Mouse (Mus musculus): Measurements from ENCODE around the gene Wdr95. TPM values are rescaled to one million over a fixed set of nuclear protein-coding genes. Genes with fewer than 3 reads are reported as not detected.
A peak's percentile ranks its signal among the peaks of the same experiment; 100 is the strongest.

Wdr95 gene
- total and polyA plus RNA-seq, 3 experiments, result not detected

- H3K4me3 ChIP-seq (ENCODE audit: control insufficient read depth in 1 of 2, insufficient read depth in 1 of 2, low read depth in 2 of 2, low read length in 2 of 2), result peak overlapping the region; percentile 86 to 96
- peaks cover 43% of the 10 kb centered on the region for H3K79me2 ChIP-seq (ENCODE audit: control insufficient read depth, insufficient read depth, low read length, poor library complexity)
- H3K27me3 ChIP-seq (ENCODE audit: control insufficient read depth in 1 of 2, insufficient read depth in 2 of 2, low read length in 2 of 2), result no peaks in the 10 kb centered on the region
- H3K36me3 ChIP-seq (ENCODE audit: control insufficient read depth in 1 of 2, insufficient read depth in 2 of 2, low read length in 2 of 2), result peaks cover 27 to 34% of the 10 kb centered on the region in 2 experiments
- peaks cover 6 to 11% of the 10 kb centered on the region in 2 experiments; a peak in 3 of 4 replicates for H3K4me1 ChIP-seq (ENCODE audit: control insufficient read depth in 1 of 2, insufficient read depth in 2 of 2, low read length in 2 of 2)
- H3K27ac ChIP-seq (ENCODE audit: control insufficient read depth, low read depth, low read length), result peak overlapping the region; percentile 71
- DNase-seq (ENCODE audit: low read depth, low spot score), result peak; percentile 75
- TF ChIP-seq SIN3A (IDR thresholded peaks at IDR 0.05; ENCODE audit: low read length) (no peak), TBP (IDR thresholded peaks at IDR 0.05; ENCODE audit: low read depth, low read length) (peak; percentile 44; the same call in 1 of the 2 replicates), TAL1 (IDR thresholded peaks at IDR 0.05; ENCODE audit: low read length) (no peak)
- no peaks in the 10 kb centered on the region for H3K9me3 ChIP-seq (replicated peaks; ENCODE audit: insufficient read depth, low read length)
- peak overlapping the region; percentile 86 for H3K9ac ChIP-seq (ENCODE audit: control insufficient read depth, low read depth, low read length, poor library complexity, severe bottlenecking)
These were observed 107.1 kb downstream of the Wdr95 start for GRCm38 (mm10) chr5:149635556-149635955.

- Histone ChIP-seq H3K27me3 (ENCODE audit: control insufficient read depth in 1 of 2, insufficient read depth in 2 of 2, low read length in 2 of 2) (no peaks in the 10 kb centered on the region), H3K4me1 (ENCODE audit: control insufficient read depth in 1 of 2, insufficient read depth in 2 of 2, low read length in 2 of 2) (peaks cover 6 to 11% of the 10 kb centered on the region in 2 experiments; a peak in 3 of 4 replicates), H3K9me3 (replicated peaks; ENCODE audit: insufficient read depth, low read length) (no peaks in the 10 kb centered on the region), H3K4me3 (ENCODE audit: control insufficient read depth in 1 of 2, insufficient read depth in 1 of 2, low read depth in 2 of 2, low read length in 2 of 2) (peak within 1 kb of the TSS; percentile 92 to 96), H3K27ac (ENCODE audit: control insufficient read depth, low read depth, low read length) (peak within 1 kb of the TSS; percentile 90), H3K79me2 (ENCODE audit: control insufficient read depth, insufficient read depth, low read length, poor library complexity) (peaks cover 43% of the 10 kb centered on the region), H3K9ac (ENCODE audit: control insufficient read depth, low read depth, low read length, poor library complexity, severe bottlenecking) (peak within 1 kb of the TSS; percentile 86), H3K36me3 (ENCODE audit: control insufficient read depth in 1 of 2, insufficient read depth in 2 of 2, low read length in 2 of 2) (peaks cover 27 to 28% of the 10 kb centered on the region in 2 experiments)
- DNase-seq (ENCODE audit: low read depth, low spot score), result peak; percentile 100
- TF ChIP-seq ZNF384 (IDR thresholded peaks at IDR 0.05; ENCODE audit: low read depth, low read length), result no peak
- no peak for TF ChIP-seq SMC3 (IDR thresholded peaks at IDR 0.05; ENCODE audit: low read depth, low read length)
- TF ChIP-seq USF2 (IDR thresholded peaks at IDR 0.05; ENCODE audit: borderline replicate concordance in 1 of 2, insufficient read depth in 1 of 2, low read depth in 1 of 2, low read length in 2 of 2), result no peak
- TF ChIP-seq ZMIZ1 (IDR thresholded peaks at IDR 0.05; ENCODE audit: low read depth, low read length), result no peak
- TF ChIP-seq MAX (IDR thresholded peaks at IDR 0.05; ENCODE audit: low read length), result no peak
- TF ChIP-seq TCF12 (IDR thresholded peaks at IDR 0.05; ENCODE audit: low read depth, low read length), result no peak
- peak; percentile 97 for TF ChIP-seq TBP (IDR thresholded peaks at IDR 0.05; ENCODE audit: low read depth, low read length)
- TF ChIP-seq NELFE (IDR thresholded peaks at IDR 0.05; ENCODE audit: low read depth, low read length), result no peak
- no peak for TF ChIP-seq KAT2A (conservative IDR thresholded peaks at IDR 0.05; ENCODE audit: low read depth, low read length)
- TF ChIP-seq CTCF (IDR thresholded peaks at IDR 0.05 in 2 of 3, conservative IDR thresholded peaks at IDR 0.05 in 1 of 3; ENCODE audit: control insufficient read depth in 1 of 3, insufficient read depth in 1 of 3, low read depth in 2 of 3, low read length in 3 of 3, poor library complexity in 1 of 3, severe bottlenecking in 1 of 3), result 0 out of 6 replicates have a peak, but pooled peaks of 1 of the 3 experiments have one; percentile 0
- no peak for TF ChIP-seq CHD1 (IDR thresholded peaks at IDR 0.05; ENCODE audit: low read depth, low read length)
- no peak for TF ChIP-seq MAZ (IDR thresholded peaks at IDR 0.05; ENCODE audit: low read depth, low read length)
- TF ChIP-seq ZKSCAN1 (IDR thresholded peaks at IDR 0.05; ENCODE audit: low read depth, low read length), result no peak
- no peak for TF ChIP-seq HCFC1 (IDR thresholded peaks at IDR 0.05; ENCODE audit: low read depth, low read length)
- TF ChIP-seq ZC3H11A (IDR thresholded peaks at IDR 0.05; ENCODE audit: low read depth, low read length), result no peak
- no peak for TF ChIP-seq MAFK (IDR thresholded peaks at IDR 0.05; ENCODE audit: borderline replicate concordance, low read depth, low read length)
- no peak for TF ChIP-seq JUND (IDR thresholded peaks at IDR 0.05; ENCODE audit: low read depth, low read length)
- TF ChIP-seq USF1 (IDR thresholded peaks at IDR 0.05; ENCODE audit: low read depth, low read length), result no peak
- TF ChIP-seq E2F4 (IDR thresholded peaks at IDR 0.05; ENCODE audit: borderline replicate concordance, low read depth, low read length), result no peak
- TF ChIP-seq RCOR1 (IDR thresholded peaks at IDR 0.05; ENCODE audit: low read depth, low read length), result no peak
- TF ChIP-seq CHD2 (IDR thresholded peaks at IDR 0.05; ENCODE audit: low read length), result no peak
- no peak for TF ChIP-seq MEF2A (IDR thresholded peaks at IDR 0.05; ENCODE audit: extremely low read depth, insufficient replicate concordance, low read depth, low read length, poor library complexity, severe bottlenecking)
- TF ChIP-seq UBTF (IDR thresholded peaks at IDR 0.05; ENCODE audit: borderline replicate concordance, insufficient read depth, low read depth, low read length), result peak; percentile 28; the same call in 1 of the 2 replicates
- TF ChIP-seq POLR2AphosphoS5 (IDR thresholded peaks at IDR 0.05; ENCODE audit: borderline replicate concordance, low read depth, low read length), result peak; percentile 96
- no peak for TF ChIP-seq EP300 (IDR thresholded peaks at IDR 0.05; ENCODE audit: low read depth in 1 of 2, low read length in 2 of 2)
- TF ChIP-seq ELF1 (IDR thresholded peaks at IDR 0.05; ENCODE audit: low read depth, low read length), result no peak
- TF ChIP-seq TAL1 (IDR thresholded peaks at IDR 0.05; ENCODE audit: low read length), result 0 out of 2 replicates have a peak, but pooled peaks have one; percentile 10
- TF ChIP-seq POLR2AphosphoS2 (IDR thresholded peaks at IDR 0.05; ENCODE audit: low read length), result no peak
These were observed 107.8 kb downstream of the Wdr95 start, which contains the start of gene Hsph1 for GRCm38 (mm10) chr5:149636075-149636920. Hsph1 (minus strand) TSS chr5:149636376.

Data from MEL (cell line).